Mouse (Mus musculus) c-Kit-positive CD71-positive TER-119-positive erythroid progenitor cells, embryonic 14.5 days (primary cell): ENCODE measurements around the gene Gnat2.
A peak's percentile ranks its signal among the peaks of the same experiment; 100 is the strongest.

Experiments
- DNase-seq: peaks from one replicate; pipeline ENCODE4 v3.0.0-alpha.2; 2013; ENCODE audit warnings: low spot score

The Gnat2 gene

DNA sequence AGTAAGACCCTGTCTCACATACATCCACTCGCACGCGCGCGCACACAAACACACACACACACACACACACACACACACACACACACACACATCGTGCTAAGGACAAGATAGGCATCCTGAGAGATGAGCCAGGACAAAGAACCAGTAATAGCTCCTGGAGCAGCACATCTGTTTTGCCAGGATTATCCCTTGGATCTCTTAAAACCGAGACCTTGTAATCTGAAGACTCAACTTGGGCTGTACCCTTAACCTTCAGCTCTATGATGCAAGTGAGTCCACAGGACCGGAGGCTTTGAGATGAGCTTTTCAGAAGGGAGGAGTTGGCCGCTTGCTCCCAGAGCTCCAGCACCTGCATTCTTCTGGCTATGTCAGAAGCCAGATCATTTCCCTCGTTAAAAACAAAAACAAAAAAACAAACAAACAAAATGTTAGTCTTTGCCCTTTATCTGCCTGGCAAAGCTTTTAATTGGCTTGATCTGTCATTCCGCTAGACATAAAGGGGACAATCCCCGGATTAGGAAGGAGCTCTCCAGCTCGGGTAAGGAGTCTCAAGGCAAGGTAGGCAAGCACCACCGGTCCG, at the start of gene Gnat2:
Gene Gnat2 (plus strand): TSS at position 254 of the 580 bp plus-strand sequence.
- DNase-seq: no peak

DNA sequence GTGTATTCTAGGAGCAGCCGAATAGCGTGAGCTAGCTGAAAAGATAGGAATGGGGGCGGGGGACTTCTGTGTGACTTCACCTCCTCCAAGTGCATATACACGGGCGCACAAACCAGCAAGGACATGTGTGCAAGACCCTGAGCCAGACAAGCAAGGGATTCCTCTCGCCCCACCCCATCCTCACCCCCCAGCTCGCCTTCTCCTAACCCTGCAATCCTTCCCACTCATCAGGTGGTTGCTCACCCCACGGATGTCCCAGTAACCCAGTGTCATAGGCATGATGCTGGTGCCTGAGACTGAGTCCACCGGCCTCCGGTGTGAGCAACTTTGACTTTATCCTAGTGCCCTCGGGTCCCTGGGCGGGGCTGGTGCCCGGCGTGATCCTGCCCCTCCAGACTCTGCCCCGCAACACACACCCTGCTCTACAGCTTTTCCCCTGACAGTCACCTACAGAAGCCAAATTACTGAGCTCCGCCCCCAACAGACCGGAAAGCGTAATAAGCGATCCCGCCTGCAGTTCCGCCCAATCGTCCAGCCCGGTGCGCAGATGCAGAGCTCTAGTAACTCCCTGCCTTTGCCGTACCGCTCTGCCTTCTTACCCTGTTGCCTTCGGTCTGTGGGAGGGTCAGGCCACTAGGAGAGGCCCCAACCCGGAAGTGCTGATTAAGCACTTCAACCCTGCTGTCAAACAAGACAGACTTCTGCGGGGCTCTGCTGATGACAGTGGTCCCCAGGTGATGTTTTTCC, 48.0 kb upstream of the Gnat2 start, which contains the start of gene Gstm4:
Gene Gstm4 (minus strand): TSS at position 501 of the 747 bp plus-strand sequence.
- peak; percentile 85 for DNase-seq

DNA sequence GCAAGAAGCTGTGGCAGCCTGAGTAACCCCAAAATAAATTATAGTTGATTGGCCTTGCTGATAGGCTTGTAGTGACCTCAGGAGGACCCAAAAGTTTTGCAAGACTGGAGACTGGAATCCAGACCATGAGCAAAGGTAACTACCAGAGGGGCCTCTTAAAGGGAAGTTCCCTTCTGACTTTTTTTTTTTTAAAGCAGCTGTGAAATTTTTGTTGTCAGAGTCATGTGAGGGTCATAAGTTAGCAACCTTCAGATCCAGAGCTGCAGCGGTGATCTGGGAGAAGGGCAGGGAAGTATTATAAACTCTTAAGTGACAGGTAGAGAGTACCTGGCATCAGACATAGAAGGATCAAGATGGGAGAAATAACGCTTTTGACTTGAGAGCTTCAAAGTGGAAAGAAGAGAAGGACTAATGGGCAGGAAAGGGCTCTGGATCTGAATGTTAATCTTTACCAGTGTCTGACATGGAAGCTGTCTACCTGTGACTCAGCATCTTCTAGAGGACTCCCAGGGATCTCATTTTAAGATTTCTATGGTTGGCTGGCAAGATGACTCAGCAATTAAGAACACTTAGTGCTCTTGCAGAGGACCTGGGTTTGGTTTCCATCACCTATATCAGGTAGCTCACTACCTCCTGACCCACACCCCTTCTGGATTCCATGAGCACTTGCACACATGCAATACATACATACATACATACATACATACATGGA, 45.5 kb upstream of the Gnat2 start:
- peak; percentile 46 for DNase-seq

DNA sequence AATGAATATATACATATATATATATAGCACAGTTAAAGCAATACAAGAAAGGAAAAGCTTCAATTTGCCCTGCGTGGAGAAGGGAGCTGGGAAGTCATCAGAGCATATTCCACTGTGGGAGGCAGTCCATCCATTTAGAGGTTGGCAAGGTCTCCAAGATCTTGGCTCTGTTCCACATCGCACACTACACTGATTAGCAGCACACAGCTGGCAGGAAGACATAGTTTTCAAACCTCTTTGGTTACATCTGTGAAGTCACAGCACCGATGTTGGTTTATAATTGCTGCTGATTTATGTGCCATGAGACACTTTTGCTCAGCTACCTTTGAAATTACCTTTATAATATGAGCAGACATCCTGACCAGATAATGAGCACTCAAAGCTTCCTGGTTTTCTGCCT, 44.3 kb upstream of the Gnat2 start:
- DNase-seq: no peak

DNA sequence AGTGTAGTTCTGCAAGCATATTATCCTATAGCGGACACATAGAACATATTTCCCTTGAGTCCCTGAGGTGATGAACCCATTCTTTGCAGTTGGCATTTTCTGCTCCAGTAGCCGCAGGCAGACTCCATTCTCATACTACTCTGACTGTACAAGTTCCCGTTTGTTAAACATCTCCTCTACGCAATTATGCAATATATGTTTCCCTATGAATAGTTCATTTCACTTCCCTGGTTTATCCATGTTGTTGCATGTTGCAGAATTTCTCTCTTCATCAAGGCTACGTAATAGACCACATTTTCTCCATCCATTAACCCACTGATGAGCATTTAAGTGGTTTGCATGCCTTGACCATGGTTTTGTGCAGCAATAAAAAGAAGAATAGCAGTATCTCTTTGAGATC, 42.1 kb upstream of the Gnat2 start:
- no peak for DNase-seq

DNA sequence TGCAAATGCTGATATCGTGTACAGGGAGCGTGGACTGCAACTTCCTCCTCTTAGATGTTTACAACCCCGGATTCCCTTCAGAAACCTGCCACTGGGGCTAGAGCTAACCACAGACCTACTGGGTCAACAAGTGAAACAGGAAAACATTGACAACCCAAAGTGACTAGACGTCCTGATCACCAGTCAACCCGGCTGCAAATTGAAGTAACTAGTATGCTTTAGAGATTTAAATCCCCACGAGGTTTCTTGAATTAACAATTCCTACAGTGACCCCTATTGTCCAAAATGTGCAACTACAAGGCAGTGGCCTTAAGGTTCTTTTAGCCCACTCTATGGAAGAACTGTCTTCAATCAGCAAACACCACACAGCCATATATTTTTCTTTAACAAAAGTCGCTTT, 31.2 kb upstream of the Gnat2 start:
- peak; percentile 79 for DNase-seq

DNA sequence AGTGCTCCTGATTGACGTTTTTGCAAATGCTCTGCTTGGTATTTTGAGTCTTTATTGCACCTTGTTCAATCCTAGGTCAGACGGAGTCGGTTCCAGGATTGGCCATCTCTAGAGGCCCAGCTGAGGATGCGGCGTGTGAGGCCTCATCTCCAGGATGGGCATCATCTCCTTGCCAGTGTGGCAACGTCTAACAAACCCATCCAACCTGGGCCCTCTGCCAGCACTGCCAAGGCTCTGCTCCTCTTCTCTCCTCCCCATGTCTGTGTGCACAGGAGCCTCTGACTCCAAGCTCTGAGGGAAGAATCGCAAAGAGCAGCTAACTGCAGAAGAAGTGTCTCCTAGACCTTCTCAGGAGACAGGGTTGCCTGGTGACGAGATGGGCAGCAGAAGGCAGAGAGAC, 29.9 kb upstream of the Gnat2 start:
- no peak for DNase-seq

DNA sequence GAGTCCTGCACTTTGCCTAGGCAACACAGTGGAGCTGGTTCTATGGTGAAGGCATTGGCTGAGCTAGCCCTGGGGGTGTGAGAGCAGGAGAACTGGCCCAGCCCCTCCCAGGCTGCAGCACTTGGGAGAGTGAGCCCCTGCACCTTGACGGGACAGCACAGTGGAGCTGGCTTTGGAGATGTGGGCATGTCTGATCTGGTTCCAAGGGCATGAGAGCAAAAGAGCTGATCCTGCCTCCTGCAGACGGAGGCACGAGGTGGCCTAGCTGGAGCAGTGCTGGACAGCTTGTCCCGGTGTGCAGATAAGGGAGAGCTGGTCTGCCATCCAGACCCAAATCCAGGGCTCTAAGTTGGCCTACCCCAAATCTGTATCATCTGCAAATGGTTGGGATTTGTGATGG, 27.9 kb upstream of the Gnat2 start:
- DNase-seq: no peak

DNA sequence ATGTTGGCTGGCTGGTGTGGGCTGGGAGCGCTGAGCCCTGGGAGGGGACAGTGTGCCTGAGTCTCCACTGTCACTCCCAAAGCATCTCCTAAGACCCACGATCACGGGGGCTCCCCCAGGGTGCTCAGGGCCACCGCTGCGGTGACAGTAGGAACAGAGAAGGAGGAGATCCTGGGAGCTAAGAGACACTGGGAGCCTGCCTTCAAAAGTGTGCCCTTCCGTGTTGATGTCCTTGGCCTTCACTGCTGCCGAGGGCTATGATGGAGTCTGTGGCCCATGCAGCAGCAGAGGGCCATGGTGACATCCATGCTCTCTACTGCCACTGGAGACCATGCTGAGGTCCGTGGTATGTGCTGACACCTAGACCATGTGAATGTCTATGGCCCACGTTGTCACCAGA, 27.0 kb upstream of the Gnat2 start:
- no peak for DNase-seq

DNA sequence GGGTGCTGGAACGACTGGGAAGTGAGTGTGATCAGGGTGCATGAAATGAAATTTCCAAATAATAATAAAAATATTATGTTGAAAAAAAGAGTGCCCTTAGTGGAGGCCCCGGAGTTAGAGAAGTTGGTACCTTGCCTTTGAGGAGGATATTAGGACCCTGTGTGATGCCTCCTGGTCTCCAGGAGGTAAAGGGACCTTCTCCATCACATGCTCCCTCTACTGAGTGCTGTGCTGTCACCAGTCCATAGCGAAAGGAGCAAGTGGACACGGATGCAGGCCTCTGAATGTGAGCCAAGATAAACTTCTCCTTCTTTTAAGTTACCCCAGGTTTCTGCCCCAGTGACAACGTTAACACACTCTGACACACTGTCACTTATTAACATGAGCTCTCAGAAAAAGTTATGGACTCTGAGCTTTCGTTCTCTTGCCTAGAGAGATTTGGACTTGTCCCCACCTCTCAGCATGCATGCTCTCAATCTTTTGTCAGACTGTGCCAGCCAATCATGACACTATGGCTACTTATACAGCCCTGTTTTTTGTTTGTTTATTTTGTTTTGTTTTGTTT, 25.1 kb upstream of the Gnat2 start:
- no peak for DNase-seq

DNA sequence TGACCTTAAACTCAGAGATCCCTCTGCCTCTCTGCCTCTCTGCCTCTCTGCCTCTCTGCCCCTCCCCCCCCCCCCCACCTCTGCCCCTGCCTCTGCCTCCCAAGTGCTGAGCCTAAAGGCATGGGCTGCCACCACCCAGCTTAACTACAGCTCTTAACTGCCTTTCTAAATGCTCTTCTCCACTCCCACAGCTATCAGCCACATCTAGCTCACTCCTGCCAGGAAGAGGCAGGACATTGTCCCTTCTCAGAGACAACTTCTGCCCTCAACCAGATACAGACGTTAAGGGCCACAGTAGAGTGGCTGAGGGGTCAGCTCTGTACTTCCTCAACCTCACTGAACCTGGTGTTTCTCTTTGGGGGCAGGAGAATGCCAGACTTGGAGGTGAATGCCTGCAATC, 23.8 kb upstream of the Gnat2 start:
- no peak for DNase-seq

DNA sequence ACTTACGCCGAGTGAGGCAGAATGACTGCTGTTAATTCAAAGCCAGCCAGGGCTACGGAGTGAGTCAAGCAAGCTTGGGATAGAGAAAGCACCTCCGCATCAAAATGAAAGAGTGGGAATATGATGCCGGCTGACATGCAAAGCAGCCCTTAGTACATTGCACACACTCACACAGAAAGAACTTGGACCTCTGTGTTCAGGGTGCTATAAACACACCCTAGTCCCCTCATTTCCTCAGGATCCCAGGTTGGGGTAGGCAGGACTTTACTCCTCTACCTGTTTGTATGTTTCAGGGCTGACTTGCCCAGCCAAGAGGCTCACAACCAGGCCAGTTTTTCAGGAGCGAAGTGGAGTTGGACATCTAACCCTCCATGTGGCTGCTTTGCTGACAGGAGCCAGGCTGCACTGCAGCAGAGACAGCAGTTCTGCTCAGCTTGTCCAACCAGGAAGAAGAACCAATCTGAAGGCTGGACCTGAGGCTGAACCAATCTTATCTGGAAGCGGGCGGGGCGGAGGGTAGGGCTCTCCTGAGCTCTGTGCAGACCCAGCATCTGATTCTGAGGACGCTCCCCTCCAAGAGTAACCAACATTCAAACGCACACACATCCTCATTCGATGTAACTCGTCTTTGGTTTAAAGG, 23.2 kb upstream of the Gnat2 start:
- no peak for DNase-seq

DNA sequence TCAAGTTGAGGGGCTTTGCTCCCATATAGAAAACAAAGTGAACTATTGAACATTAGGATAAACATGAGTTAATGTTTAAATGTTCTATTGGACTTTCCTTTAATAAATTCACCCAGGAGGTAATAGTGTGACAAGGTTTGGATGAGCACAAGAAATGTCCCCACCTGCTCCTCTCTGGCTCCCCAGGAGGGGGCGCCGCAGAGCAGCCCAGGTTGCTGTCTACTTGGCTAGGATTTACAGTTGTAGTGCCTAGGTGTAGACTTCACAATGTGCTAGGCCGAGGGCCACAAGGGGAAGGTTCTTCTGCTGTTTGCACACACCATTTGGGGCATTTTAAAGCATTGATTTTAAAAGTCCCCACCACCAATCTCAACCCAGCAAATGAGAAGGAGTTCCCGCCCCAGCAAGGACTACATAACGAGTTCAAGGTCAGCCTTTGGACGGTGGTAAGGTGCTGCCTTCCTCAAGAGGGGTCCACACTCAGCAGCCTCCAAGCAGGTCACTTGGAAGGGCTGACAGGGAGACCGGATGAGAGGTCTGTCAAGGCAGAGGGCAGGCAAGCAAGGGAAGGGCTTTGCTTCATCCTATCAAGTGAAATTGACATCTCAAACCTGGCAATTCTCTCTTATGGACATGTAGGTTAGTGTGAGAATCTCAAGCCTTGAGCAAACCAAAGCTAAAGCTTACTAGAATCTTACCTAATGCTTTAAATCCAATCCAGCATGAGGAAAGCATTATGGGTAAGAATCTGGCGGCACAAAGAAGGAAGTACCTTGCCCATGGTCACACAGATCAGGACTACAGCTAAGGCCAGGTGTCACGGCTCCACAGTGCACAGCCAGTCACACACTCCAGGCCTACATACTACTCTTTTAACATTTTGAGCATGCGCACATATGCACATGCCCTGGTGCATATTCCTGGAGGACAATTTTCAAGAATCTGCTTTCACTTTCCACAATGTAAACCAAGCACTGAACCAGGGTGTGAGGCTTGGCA, 22.0 kb upstream of the Gnat2 start:
- DNase-seq: peak; percentile 72

DNA sequence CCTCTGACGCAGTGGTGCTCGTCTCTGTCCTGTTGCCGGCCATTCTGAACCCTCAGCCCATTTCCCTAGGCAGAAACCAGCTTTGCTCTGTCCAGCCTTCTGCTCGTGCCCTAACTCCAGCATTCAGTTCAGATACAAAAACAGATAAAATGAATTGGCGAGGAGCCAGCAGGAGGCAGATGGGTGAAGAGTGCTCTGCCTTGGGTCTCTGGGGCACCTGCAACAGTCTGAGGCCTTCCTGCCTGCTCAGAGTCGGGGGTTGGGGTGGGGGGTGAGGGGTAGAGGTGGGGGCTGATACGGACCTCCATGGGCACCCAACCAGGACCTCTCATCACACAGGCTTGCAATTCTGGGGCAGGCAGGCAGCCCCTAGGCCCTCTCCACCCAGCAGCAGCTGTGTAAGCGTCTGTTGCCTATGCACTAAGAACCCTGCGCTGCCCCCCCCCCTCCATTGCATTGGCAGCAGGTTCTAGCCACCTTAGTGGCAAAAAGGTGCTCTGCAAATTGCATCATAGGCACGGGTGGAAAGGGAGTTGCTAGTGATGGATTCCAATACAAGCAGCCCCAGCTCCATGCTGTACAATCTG, 19.5 kb upstream of the Gnat2 start:
- no peak for DNase-seq

DNA sequence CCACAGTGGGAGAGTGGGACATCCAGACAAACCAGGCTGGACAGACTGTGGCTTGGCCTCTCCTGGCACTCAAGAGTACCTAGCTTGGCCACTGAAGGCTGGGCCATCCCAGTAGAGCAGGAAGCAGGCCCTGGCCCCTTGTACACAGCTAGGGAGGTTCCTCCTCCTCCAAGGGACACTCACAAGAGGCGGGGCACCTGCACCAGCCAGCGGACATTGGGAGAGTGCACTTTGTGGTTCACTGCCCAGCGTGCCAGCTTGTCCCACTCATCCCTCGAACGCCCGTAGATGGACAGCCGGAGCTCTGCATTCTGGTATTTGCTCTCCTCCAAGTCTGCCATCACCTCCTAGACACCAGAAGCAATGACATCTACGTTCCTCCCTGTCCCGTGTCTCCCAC, 15.8 kb upstream of the Gnat2 start:
- no peak for DNase-seq

DNA sequence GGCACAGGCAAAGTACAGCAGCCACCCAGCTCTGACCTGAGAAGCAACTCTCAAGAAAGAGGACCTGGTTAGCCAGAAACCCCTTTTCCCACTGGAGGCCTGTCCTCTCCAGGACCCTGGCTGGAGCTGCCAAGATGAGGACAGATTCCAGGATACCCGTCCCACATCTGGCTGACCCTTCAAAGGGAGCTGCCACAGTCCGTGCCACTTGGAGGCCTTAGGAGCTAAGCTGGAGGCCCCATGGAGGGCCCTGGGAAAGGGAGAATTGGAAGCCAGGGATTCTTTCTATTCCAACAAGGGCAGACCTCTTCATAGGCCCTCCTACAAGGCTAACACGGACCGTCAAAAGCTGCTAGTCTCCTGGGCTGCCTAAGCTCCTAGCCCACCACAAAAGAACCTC, 10.9 kb upstream of the Gnat2 start:
- no peak for DNase-seq

DNA sequence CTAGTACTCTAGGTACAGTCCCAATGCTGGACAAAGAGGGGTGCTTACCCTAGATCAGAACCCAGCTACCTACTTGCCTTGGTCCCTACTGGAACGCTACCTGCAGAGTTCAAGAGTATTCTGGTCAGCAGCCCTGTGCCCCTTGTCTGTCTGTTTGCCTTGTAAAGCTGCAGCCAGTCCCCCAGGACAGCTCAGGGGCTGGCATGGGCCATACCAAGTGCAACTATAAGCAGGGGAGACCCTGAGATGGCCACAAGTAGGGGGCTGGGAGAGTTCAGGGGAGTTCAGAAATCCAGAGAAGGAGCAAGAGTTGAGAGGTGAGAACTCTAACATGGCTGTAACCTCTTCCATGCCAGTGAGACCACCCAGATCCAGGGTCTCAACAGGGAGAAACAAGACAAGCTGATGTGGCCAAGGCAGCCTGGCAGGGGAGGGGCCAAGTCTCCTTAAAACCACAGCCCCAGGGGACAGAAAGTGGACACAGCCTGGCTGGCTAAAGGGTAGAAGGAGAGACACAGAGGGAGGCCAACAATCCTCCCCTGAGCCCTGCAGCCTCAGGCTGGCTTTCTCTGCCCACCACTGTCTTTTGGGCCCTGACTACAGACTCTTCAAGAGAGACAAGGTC, 10.2 kb upstream of the Gnat2 start:
- no peak for DNase-seq

DNA sequence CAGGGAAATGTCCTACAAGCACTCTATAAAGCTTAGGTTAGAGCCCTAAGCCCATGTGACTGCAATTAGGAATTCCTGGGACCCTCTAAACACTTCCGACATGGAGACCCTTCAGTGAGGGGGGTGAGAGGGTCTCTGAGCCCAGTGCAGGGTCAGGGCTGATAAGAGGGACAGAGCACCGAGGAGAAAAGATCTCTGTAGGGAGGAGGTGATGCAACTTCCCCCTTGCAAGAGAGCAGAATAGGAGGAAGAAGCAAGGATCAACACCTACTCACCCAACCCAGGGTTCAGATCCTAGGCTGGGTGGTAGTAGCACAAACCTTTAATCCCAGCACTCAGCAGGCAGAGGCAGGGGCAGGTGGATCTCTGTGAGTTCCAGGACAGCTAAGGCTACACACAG, 9.4 kb upstream of the Gnat2 start:
- DNase-seq: no peak

DNA sequence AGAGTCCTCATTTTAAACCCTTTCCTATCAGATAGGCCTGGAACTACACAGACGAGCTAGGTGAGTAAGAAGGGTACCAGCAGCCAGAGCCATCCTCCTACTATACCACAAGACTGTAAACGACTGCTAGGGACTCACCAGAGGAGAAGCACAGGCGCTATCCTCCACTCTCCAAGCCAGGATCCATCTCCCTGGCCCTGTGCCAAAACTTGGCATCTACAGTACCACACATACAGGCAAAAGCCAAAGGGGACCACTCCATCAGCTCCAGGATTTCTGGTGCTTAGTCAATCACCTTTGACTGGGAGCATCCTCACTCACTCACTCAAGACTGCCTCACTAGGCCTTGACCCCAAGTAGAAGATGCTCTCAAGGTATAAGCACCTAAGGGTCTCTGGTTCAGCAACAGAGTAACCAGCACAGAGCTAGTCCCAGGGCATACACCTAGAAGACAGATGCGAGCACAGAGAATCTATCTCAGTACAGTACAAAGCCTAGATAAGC, 8.6 kb upstream of the Gnat2 start:
- DNase-seq: no peak

DNA sequence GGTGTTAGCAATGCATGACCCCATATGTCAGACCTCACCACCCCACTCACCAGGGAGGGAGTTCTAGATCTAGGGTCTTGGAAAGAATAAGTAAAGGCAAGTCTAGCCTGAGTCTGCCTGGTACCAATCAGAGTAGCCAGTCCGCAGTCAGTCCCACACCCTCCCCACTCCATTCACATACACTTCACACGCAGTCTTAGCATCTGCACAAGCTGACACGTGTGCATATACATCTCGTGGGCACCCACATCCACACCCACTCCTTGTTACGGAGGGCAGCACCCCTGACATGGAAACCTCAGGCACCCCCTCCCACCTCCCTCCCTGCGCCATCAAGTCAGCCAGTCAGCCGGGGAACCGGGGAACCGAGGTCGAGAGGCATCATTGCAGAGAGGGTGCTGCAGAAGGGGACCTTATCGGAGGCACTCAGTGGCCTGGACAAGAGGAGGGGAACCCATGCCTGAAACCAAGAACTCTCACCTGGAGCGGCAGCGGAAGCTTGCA, 7.8 kb upstream of the Gnat2 start:
- no peak for DNase-seq
